Mouse (Mus musculus): ENCODE results near the gene Bmpr2.

The Bmpr2 gene

GRCm38 (mm10) chr1:59894025-59894424 lies 130.8 kb downstream of the Bmpr2 start:
- in situ Hi-C loops (cut with MboI; ENCODE audit: unreplicated experiment in 2 of 2) = no loop called here

- in situ Hi-C loops (cut with MboI; ENCODE audit: unreplicated experiment in 2 of 2) = no loop called here
Observed at GRCm38 (mm10) chr1:59895456-59895855, 132.3 kb downstream of the Bmpr2 start.

GRCm38 (mm10) chr1:59897147-59897798 lies 134.1 kb downstream of the Bmpr2 start:
- in situ Hi-C loops (cut with MboI; ENCODE audit: unreplicated experiment in 2 of 2) = no loop called here

- in situ Hi-C loops (cut with MboI; ENCODE audit: unreplicated experiment in 2 of 2) = no loop called here
Observed at GRCm38 (mm10) chr1:59899679-59900078, 136.5 kb downstream of the Bmpr2 start.

GRCm38 (mm10) chr1:59901082-59901876 lies 138.1 kb downstream of the Bmpr2 start:
- in situ Hi-C loops (cut with MboI; ENCODE audit: unreplicated experiment in 2 of 2) = no loop called here

- in situ Hi-C loops (cut with MboI; ENCODE audit: unreplicated experiment in 2 of 2) = no loop called here
Observed at GRCm38 (mm10) chr1:59902634-59903033, 139.4 kb downstream of the Bmpr2 start.

GRCm38 (mm10) chr1:59904630-59905295 lies 141.6 kb downstream of the Bmpr2 start:
- in situ Hi-C loops (cut with MboI; ENCODE audit: unreplicated experiment in 2 of 2) = no loop called here

- in situ Hi-C loops (cut with MboI; ENCODE audit: unreplicated experiment in 2 of 2) = no loop called here
Observed at GRCm38 (mm10) chr1:59905916-59906315, 142.7 kb downstream of the Bmpr2 start.

GRCm38 (mm10) chr1:59906819-59907521 lies 143.8 kb downstream of the Bmpr2 start:
- in situ Hi-C loops (cut with MboI; ENCODE audit: unreplicated experiment in 2 of 2) = no loop called here

- in situ Hi-C loops (cut with MboI; ENCODE audit: unreplicated experiment in 2 of 2) = no loop called here
Observed at GRCm38 (mm10) chr1:59907700-59908099, 144.5 kb downstream of the Bmpr2 start.

GRCm38 (mm10) chr1:59910941-59911340 lies 147.7 kb downstream of the Bmpr2 start:
- in situ Hi-C loops (cut with MboI; ENCODE audit: unreplicated experiment in 2 of 2) = loop anchor here in 1 of 2 experiments (10.0 kb wide), 1 partner anchor 184 kb away; the partner anchor contains the start of genes Carf and Wdr12

GRCm38 (mm10) chr1:59912413-59913157 lies 149.4 kb downstream of the Bmpr2 start, which contains the start of gene Fam117b:
Gene Fam117b, plus strand, starts transcription at chr1:59913006.
- in situ Hi-C loops (cut with MboI; ENCODE audit: unreplicated experiment in 2 of 2) = loop anchor here in 1 of 2 experiments (10.0 kb wide), 1 partner anchor 182 kb away; the partner anchor contains the start of genes Carf and Wdr12

GRCm38 (mm10) chr1:59913195-59913868 lies 150.1 kb downstream of the Bmpr2 start:
- in situ Hi-C loops (cut with MboI; ENCODE audit: unreplicated experiment in 2 of 2) = loop anchor here in 1 of 2 experiments (10.0 kb wide), 1 partner anchor 181 kb away; the partner anchor contains the start of genes Carf and Wdr12

GRCm38 (mm10) chr1:59913869-59914225 lies 150.6 kb downstream of the Bmpr2 start:
- in situ Hi-C loops (cut with MboI; ENCODE audit: unreplicated experiment in 2 of 2) = loop anchor here in 1 of 2 experiments (10.0 kb wide), 1 partner anchor 181 kb away; the partner anchor contains the start of genes Carf and Wdr12

GRCm38 (mm10) chr1:59914799-59915198 lies 151.6 kb downstream of the Bmpr2 start:
- in situ Hi-C loops (cut with MboI; ENCODE audit: unreplicated experiment in 2 of 2) = loop anchor here in 1 of 2 experiments (10.0 kb wide), 1 partner anchor 180 kb away; the partner anchor contains the start of genes Carf and Wdr12

GRCm38 (mm10) chr1:59915843-59916610 lies 152.8 kb downstream of the Bmpr2 start:
- in situ Hi-C loops (cut with MboI; ENCODE audit: unreplicated experiment in 2 of 2) = loop anchor here in 1 of 2 experiments (10.0 kb wide), 1 partner anchor 179 kb away; the partner anchor contains the start of genes Carf and Wdr12

GRCm38 (mm10) chr1:59917401-59917800 lies 154.2 kb downstream of the Bmpr2 start:
- in situ Hi-C loops (cut with MboI; ENCODE audit: unreplicated experiment in 2 of 2) = loop anchor here in 1 of 2 experiments (10.0 kb wide), 1 partner anchor 177 kb away; the partner anchor contains the start of genes Carf and Wdr12

GRCm38 (mm10) chr1:59918075-59918474 lies 154.9 kb downstream of the Bmpr2 start:
- in situ Hi-C loops (cut with MboI; ENCODE audit: unreplicated experiment in 2 of 2) = loop anchor here in 1 of 2 experiments (10.0 kb wide), 1 partner anchor 177 kb away; the partner anchor contains the start of genes Carf and Wdr12
